Mouse (Mus musculus) thymus, postnatal 10 days (tissue): ENCODE data around the gene Brms1l.
A peak's percentile ranks its signal among the peaks of the same experiment; 100 is the strongest.
"Not testable (repeated sequence)": the region's sequence is repeated elsewhere in the genome, so short reads cannot be mapped to it uniquely, and the experiment has no call there.

Source experiments
- DNase-seq, 2 experiments: peaks; one replicate each; pipeline ENCODE4 v3.0.0; 2021; ENCODE audit warnings: low spot score in 2 of 2

The Brms1l gene

GRCm38 (mm10) chr12:55836199-55836951, at the start of gene Brms1l:
Brms1l (plus strand) TSS chr12:55836324.
- peak; percentile 93 to 95 for DNase-seq

- DNase-seq, result not testable (repeated sequence)
Measured at GRCm38 (mm10) chr12:55794485-55794884, 41.6 kb upstream of the Brms1l start.

GRCm38 (mm10) chr12:55797103-55797502, 39.0 kb upstream of the Brms1l start:
- no peak for DNase-seq

GRCm38 (mm10) chr12:55798745-55799144, 37.4 kb upstream of the Brms1l start:
- DNase-seq, result no peak

GRCm38 (mm10) chr12:55800144-55800543, 36.0 kb upstream of the Brms1l start:
- no peak for DNase-seq

GRCm38 (mm10) chr12:55801131-55801530, 35.0 kb upstream of the Brms1l start:
- no peak for DNase-seq

GRCm38 (mm10) chr12:55805035-55805434, 31.1 kb upstream of the Brms1l start:
- DNase-seq, result no peak

GRCm38 (mm10) chr12:55816488-55816887, 19.6 kb upstream of the Brms1l start:
- DNase-seq, result no peak

GRCm38 (mm10) chr12:55820119-55820660, 15.9 kb upstream of the Brms1l start:
- peak; percentile 16 to 19 for DNase-seq

GRCm38 (mm10) chr12:55820661-55821314, 15.3 kb upstream of the Brms1l start, which contains the start of gene Ralgapa1:
Ralgapa1 (minus strand) TSS chr12:55821167.
- peak; percentile 85 to 89 for DNase-seq

GRCm38 (mm10) chr12:55824027-55824426, 12.1 kb upstream of the Brms1l start:
- no peak for DNase-seq

GRCm38 (mm10) chr12:55825537-55825936, 10.6 kb upstream of the Brms1l start:
- DNase-seq, result no peak

- DNase-seq, result peak; percentile 29 to 63
Measured at GRCm38 (mm10) chr12:55831101-55831500, 5.0 kb upstream of the Brms1l start.

- DNase-seq, result no peak
Measured at GRCm38 (mm10) chr12:55832961-55833360, 3.2 kb upstream of the Brms1l start.

GRCm38 (mm10) chr12:55833906-55834625, 2.1 kb upstream of the Brms1l start:
- DNase-seq, result peak in 1 of 2 experiments; percentile 9

- no peak for DNase-seq
Measured at GRCm38 (mm10) chr12:55834891-55835290, 1.2 kb upstream of the Brms1l start.

- no peak for DNase-seq
Measured at GRCm38 (mm10) chr12:55835857-55836198, 296 bp upstream of the Brms1l start.

- DNase-seq, result no peak
Measured at GRCm38 (mm10) chr12:55837495-55837894, 1.4 kb downstream of the Brms1l start.

- peak in 1 of 2 experiments; percentile 30 for DNase-seq
Measured at GRCm38 (mm10) chr12:55846741-55847140, 10.6 kb downstream of the Brms1l start.

- DNase-seq, result no peak
Measured at GRCm38 (mm10) chr12:55847851-55848250, 11.7 kb downstream of the Brms1l start.

GRCm38 (mm10) chr12:55850650-55851049, 14.5 kb downstream of the Brms1l start:
- DNase-seq, result no peak
